Mouse (Mus musculus) myocyte (in vitro differentiated cells): Measurements from ENCODE around the gene Lpcat2.
"Not testable (repeated sequence)": the region's sequence is repeated elsewhere in the genome, so short reads cannot be mapped to it uniquely, and the experiment has no call there.

Experiments used
- CEBPB ChIP-seq: IDR thresholded peaks from 2 replicates; pipeline ENCODE4 v1.6.1; 2011; ENCODE audit warnings: mild to moderate bottlenecking, moderate library complexity; ENCODE audit not compliant: poor library complexity, insufficient read depth, severe bottlenecking
- E2F4 ChIP-seq: IDR thresholded peaks from one replicate; pipeline ENCODE4 v1.6.1; 2011; ENCODE audit warnings: mild to moderate bottlenecking, control low read depth, moderate library complexity; ENCODE audit not compliant: insufficient read depth
- MAX ChIP-seq: IDR thresholded peaks from one replicate; pipeline ENCODE4 v1.6.1; 2011; ENCODE audit warnings: low read depth, mild to moderate bottlenecking, control low read depth
- MYOD1 ChIP-seq, 3 experiments: IDR thresholded peaks; one replicate each; pipeline ENCODE4 v1.6.1; 2011; ENCODE audit warnings: control low read depth in 2 of 3, low read depth in 2 of 3, mild to moderate bottlenecking in 2 of 3, moderate library complexity in 1 of 3; ENCODE audit not compliant: insufficient read length in 2 of 3, control insufficient read depth in 1 of 3
- MYOG ChIP-seq, 3 experiments: IDR thresholded peaks; one replicate each; pipeline ENCODE4 v1.6.1; 2011; ENCODE audit warnings: control low read depth in 2 of 3, low read depth in 2 of 3, mild to moderate bottlenecking in 2 of 3; ENCODE audit not compliant: insufficient read length in 2 of 3, control insufficient read depth in 1 of 3, insufficient read depth in 1 of 3
- POLR2A ChIP-seq: IDR thresholded peaks from one replicate; pipeline ENCODE4 v1.6.1; 2011; ENCODE audit warnings: low read depth, mild to moderate bottlenecking, control low read depth, moderate library complexity; ENCODE audit not compliant: insufficient read length
- POLR2AphosphoS2 ChIP-seq: IDR thresholded peaks from one replicate; pipeline ENCODE4 v1.6.1; 2011; ENCODE audit warnings: low read depth, control low read depth; ENCODE audit not compliant: insufficient read length
- SRF ChIP-seq: IDR thresholded peaks from one replicate; pipeline ENCODE4 v1.6.1; 2011; ENCODE audit warnings: low read depth; ENCODE audit not compliant: control insufficient read depth, insufficient read length
- TCF12 ChIP-seq: IDR thresholded peaks from one replicate; pipeline ENCODE4 v1.6.1; 2011; ENCODE audit warnings: mild to moderate bottlenecking, control low read depth; ENCODE audit not compliant: poor library complexity, insufficient read depth, severe bottlenecking
- TCF3 ChIP-seq: IDR thresholded peaks from one replicate; pipeline ENCODE4 v1.6.1; 2011; ENCODE audit warnings: low read depth, control low read depth; ENCODE audit not compliant: insufficient read length
- USF1 ChIP-seq: IDR thresholded peaks from one replicate; pipeline ENCODE4 v1.6.1; 2011; ENCODE audit warnings: low read depth, mild to moderate bottlenecking, control low read depth, moderate library complexity

DNA sequence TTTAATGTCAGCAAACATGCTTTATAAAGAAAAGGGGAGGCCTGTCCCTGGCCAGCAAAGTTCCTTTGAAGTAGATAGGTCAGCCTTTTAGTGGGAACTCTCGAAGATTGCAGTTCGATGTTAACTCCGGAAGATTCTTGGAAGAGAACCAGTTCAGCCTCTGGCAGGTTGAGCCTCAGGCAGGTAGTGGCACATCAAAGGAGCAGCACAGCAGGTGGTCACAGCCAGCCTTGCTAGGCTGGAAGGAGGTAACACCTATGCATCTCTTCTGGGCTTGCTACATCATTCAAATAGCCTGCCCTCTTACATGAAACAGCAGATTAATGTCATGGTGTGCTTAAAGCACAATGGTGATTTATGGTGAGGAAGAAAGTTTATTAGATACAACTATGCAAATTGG is 37.1 kb downstream of the Lpcat2 start:
- TF ChIP-seq USF1; E2F4; POLR2A; TCF12; POLR2AphosphoS2; MYOG (IDR thresholded peaks at IDR 0.05; ENCODE audit: control insufficient read depth in 1 of 3, insufficient read depth in 1 of 3, insufficient read length in 2 of 3, low read depth in 2 of 3); MYOD1 (IDR thresholded peaks at IDR 0.05; ENCODE audit: control insufficient read depth in 1 of 3, insufficient read length in 2 of 3, low read depth in 2 of 3); CEBPB; MAX; TCF3; SRF: not testable (repeated sequence)
